14 mouse cellular contexts compared by ENCODE assay signal in the genomic region with DNA sequence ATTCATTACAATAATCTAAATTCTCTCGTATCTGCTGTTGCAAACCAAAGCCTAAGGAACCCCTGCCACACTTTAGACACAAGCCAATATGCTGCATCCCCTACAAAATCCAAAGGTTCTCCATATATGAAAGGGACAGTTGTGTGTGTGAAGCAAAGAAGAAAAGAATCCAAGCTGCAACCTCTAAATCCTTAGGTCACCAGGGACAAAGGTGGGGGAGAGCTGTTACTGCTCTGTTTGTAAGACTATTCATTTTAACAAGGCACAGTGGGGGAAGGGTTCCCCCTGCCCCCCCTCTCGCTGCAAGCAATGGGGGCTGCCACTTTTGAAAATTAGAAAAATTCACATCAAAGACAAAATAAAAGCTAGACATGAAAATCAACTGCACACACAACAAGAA.
DNase-seq lines count a peak whose midpoint lies in the region; ATAC-seq lines count a peak whose summit lies in the region.
"Had no signal": no experiment of that assay in that cellular context is flagged by ENCODE, and none has a peak within 500 bp of the region (broad histone marks: within the 10 kb centered on the region; RNA-seq: fewer than 3 reads in every experiment).

No protein-coding gene starts in this region.

- no peak for DNase-seq in hindbrain, embryonic 10.5 days (ENCODE audit: low spot score)
- no peak for DNase-seq in midbrain, embryonic 11.5 days (ENCODE audit: low spot score, missing footprints)
- no peak for DNase-seq in cerebellum, postnatal 10 days
- DNase-seq in cerebellum, adult 18-20 months = no peak
- DNase-seq: adrenal gland, adult 8-10 months had no signal

- H3K36me3 ChIP-seq in forebrain, embryonic 12.5 days (replicated peaks) = no peaks in the 10 kb centered on the region
- no peaks in the 10 kb centered on the region for H3K36me3 ChIP-seq in hindbrain, embryonic 10.5 days
- no peaks in the 10 kb centered on the region for H3K36me3 ChIP-seq in midbrain, embryonic 11.5 days (ENCODE audit: control insufficient read depth, insufficient read depth, low read length)
- H3K36me3 ChIP-seq in neural tube, embryonic 14.5 days (ENCODE audit: control insufficient read depth, insufficient read depth, low read length) = no peaks in the 10 kb centered on the region
- H3K36me3 ChIP-seq: embryonic facial prominence, embryonic 12.5 days; intestine, embryonic 15.5 days; lung, embryonic 15.5 days had no signal

- peak overlapping the region; percentile 38; the same call in 1 of the 2 replicates for H3K4me2 ChIP-seq in forebrain, embryonic 12.5 days
- peak overlapping the region; percentile 16; the same call in 1 of the 2 replicates for H3K4me2 ChIP-seq in midbrain, embryonic 11.5 days
- peak overlapping the region; percentile 21; the same call in 1 of the 2 replicates for H3K4me2 ChIP-seq in neural tube, embryonic 14.5 days (ENCODE audit: low read depth, low read length)
- H3K4me2 ChIP-seq: embryonic facial prominence, embryonic 12.5 days; intestine, embryonic 15.5 days; lung, embryonic 15.5 days had no signal

- no peak overlapping the region for H3K4me3 ChIP-seq in forebrain, embryonic 12.5 days (replicated peaks)
- no peak overlapping the region for H3K4me3 ChIP-seq in hindbrain, embryonic 10.5 days
- no peak overlapping the region for H3K4me3 ChIP-seq in midbrain, embryonic 11.5 days (ENCODE audit: low read depth, low read length)
- no peak overlapping the region for H3K4me3 ChIP-seq in neural tube, embryonic 14.5 days (ENCODE audit: low read depth, low read length)
- H3K4me3 ChIP-seq: embryonic facial prominence, embryonic 12.5 days; intestine, embryonic 15.5 days; layer of hippocampus, adult 2 months; left cerebral cortex, adult 2 months; lung, embryonic 15.5 days had no signal

- WGBS in forebrain, embryonic 12.5 days = 12% methylated on average over 2 of the region's 2 CpGs
- 57% methylated on average over 2 of the region's 2 CpGs for WGBS in hindbrain, embryonic 10.5 days
- WGBS in midbrain, embryonic 11.5 days = 16% methylated on average over 2 of the region's 2 CpGs
- WGBS in neural tube, embryonic 14.5 days = 33% methylated on average over 2 of the region's 2 CpGs

- no peak overlapping the region; the same call in 1 of the 2 replicates for H3K9ac ChIP-seq in forebrain, embryonic 12.5 days
- peak overlapping the region; percentile 27; the same call in 1 of the 2 replicates for H3K9ac ChIP-seq in midbrain, embryonic 11.5 days (ENCODE audit: low read length)
- 0 out of 2 replicates have a peak overlapping the region, but pooled peaks have one; percentile 2 for H3K9ac ChIP-seq in neural tube, embryonic 14.5 days (replicated peaks; ENCODE audit: low read depth, low read length)
- H3K9ac ChIP-seq: embryonic facial prominence, embryonic 12.5 days; intestine, embryonic 15.5 days; lung, embryonic 15.5 days had no signal

- ATAC-seq in forebrain, embryonic 12.5 days (ENCODE audit: low FRiP score) = no peak
- ATAC-seq in midbrain, embryonic 11.5 days (ENCODE audit: low FRiP score) = peak; percentile 39; the same call in 1 of the 2 replicates
- no peak for ATAC-seq in neural tube, embryonic 14.5 days (ENCODE audit: low read depth)
- no peak for ATAC-seq in monocyte, adult 5-6 weeks (replicated peaks; ENCODE audit: insufficient number of reproducible peaks, low FRiP score, low TSS enrichment, poor library complexity, severe bottlenecking)
- ATAC-seq: CD4-positive, CD25-positive, alpha-beta regulatory T cell, adult 4 months; intestine, embryonic 15.5 days had no signal

- peaks cover 62% of the 10 kb centered on the region for H3K4me1 ChIP-seq in forebrain, embryonic 12.5 days
- peaks cover 64% of the 10 kb centered on the region for H3K4me1 ChIP-seq in hindbrain, embryonic 10.5 days (replicated peaks)
- peaks cover 53% of the 10 kb centered on the region for H3K4me1 ChIP-seq in midbrain, embryonic 11.5 days (ENCODE audit: control insufficient read depth, insufficient read depth, low read length)
- H3K4me1 ChIP-seq in neural tube, embryonic 14.5 days (ENCODE audit: control insufficient read depth, insufficient read depth, low read length) = peaks cover 35% of the 10 kb centered on the region

- no peaks in the 10 kb centered on the region for H3K9me3 ChIP-seq in forebrain, embryonic 12.5 days
- no peaks in the 10 kb centered on the region for H3K9me3 ChIP-seq in hindbrain, embryonic 10.5 days
- H3K9me3 ChIP-seq in midbrain, embryonic 11.5 days (ENCODE audit: control insufficient read depth, low read length) = no peaks in the 10 kb centered on the region
- no peaks in the 10 kb centered on the region for H3K9me3 ChIP-seq in neural tube, embryonic 14.5 days (ENCODE audit: control insufficient read depth, low read length)
- H3K9me3 ChIP-seq: embryonic facial prominence, embryonic 12.5 days; intestine, embryonic 15.5 days; lung, embryonic 15.5 days had no signal

- H3K27me3 ChIP-seq in forebrain, embryonic 12.5 days = no peaks in the 10 kb centered on the region
- H3K27me3 ChIP-seq in hindbrain, embryonic 10.5 days (ENCODE audit: insufficient read depth, poor library complexity, severe bottlenecking) = no peaks in the 10 kb centered on the region
- no peaks in the 10 kb centered on the region for H3K27me3 ChIP-seq in midbrain, embryonic 11.5 days (ENCODE audit: control insufficient read depth, insufficient read depth, low read length)
- no peaks in the 10 kb centered on the region for H3K27me3 ChIP-seq in neural tube, embryonic 14.5 days (ENCODE audit: control insufficient read depth, insufficient read depth, low read length)
- H3K27me3 ChIP-seq: embryonic facial prominence, embryonic 12.5 days; intestine, embryonic 15.5 days; lung, embryonic 15.5 days had no signal

- 0 out of 2 replicates have a peak overlapping the region, but pooled peaks have one; percentile 80 for H3K27ac ChIP-seq in forebrain, embryonic 12.5 days
- H3K27ac ChIP-seq in hindbrain, embryonic 10.5 days = peak overlapping the region; percentile 74; the same call in 1 of the 2 replicates
- peak overlapping the region; percentile 65 for H3K27ac ChIP-seq in midbrain, embryonic 11.5 days (ENCODE audit: low read depth, low read length)
- H3K27ac ChIP-seq in neural tube, embryonic 14.5 days (ENCODE audit: low read depth, low read length) = peak overlapping the region; percentile 75
- H3K27ac ChIP-seq: intestine, embryonic 15.5 days; layer of hippocampus, adult 2 months; left cerebral cortex, adult 2 months had no signal
